Mouse (Mus musculus): ENCODE measurements around the gene Tdrd3.

Tdrd3 gene

DNA sequence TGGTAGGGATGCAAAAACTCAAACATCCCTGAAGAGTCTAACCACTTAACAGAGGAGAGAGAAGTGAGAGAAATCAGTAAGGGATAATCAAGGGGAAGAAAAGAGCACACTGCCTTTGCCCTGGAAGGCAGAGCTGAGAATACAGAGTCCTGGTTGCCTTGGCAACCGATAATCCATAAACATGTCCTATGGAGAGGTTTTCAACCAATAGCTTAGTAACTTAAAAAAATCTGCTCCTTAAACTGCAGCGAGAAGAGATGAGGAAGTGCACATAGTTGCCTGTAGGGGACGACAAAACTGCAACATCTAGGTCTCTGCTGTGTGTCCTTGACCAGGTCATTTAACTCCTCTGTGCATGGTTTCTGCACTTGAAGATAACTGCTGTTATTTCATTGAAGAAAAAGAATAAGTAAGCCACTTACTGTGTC, 150.6 kb downstream of the Tdrd3 start:
- DNase-seq (ENCODE audit: low spot score): peak; percentile 59

- peak; percentile 24 for DNase-seq (ENCODE audit: low spot score)
Observed at GRCm38 (mm10) chr14:87567626-87568446, 151.4 kb downstream of the Tdrd3 start.

GRCm38 (mm10) chr14:87568447-87568908, 152.0 kb downstream of the Tdrd3 start:
- DNase-seq (ENCODE audit: low spot score): peak; percentile 10

DNA sequence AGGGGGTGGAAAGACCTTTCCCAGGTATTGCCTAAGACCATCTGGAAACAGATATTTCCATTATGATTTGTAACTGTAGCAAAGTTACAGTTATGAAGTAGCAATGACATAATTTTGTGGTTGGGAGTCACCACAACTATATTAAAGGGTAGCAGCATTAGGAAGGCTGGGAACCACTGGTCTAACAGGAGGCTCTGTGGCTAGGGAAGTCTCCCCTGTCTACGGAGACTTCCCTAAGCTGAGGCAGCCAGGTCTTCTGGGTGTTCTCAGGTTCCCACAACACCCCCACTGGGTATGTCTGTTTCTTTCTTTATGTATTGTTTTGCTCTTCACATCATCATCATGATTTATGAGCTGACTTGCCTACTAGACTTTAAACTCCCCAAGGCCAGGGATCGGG, 153.0 kb downstream of the Tdrd3 start:
- no peak for DNase-seq (ENCODE audit: low spot score)

- DNase-seq (ENCODE audit: low spot score): no peak
Observed at GRCm38 (mm10) chr14:87572453-87572852, 156.0 kb downstream of the Tdrd3 start.

- no peak for DNase-seq (ENCODE audit: low spot score)
Observed at GRCm38 (mm10) chr14:87582610-87583009, 166.2 kb downstream of the Tdrd3 start.

Measured in embryo, embryonic 10.5 days (tissue).